Mouse (Mus musculus) monocyte, adult 5-6 weeks (primary cell): Measurements from ENCODE around the gene A630001G21Rik. TPM values are rescaled to one million over a fixed set of nuclear protein-coding genes. Genes with fewer than 3 reads are reported as not detected.
A peak's percentile ranks its signal among the peaks of the same experiment; 100 is the strongest.

ENCODE experiments used
- ATAC-seq: fragments of 153-309, 156-312 bp; replicated peaks from 2 replicates; pipeline ENCODE4 v1.8.0; 2017; ENCODE audit warnings: mild to moderate bottlenecking; ENCODE audit not compliant: low TSS enrichment, insufficient number of reproducible peaks, severe bottlenecking, poor library complexity, low FRiP score
- total RNA-seq: library from RNA; stranded (forward); fragments of 200-1000, 200-491, 200-594 nt; gene quantifications from 3 replicates; pipeline ENCODE4 v1.2.3, GENCODE M21; 2017

A630001G21Rik gene
- total RNA-seq, 1 experiment from 2014 or later: 106 TPM

- no peak for ATAC-seq
Observed at GRCm38 (mm10) chr1:85742333-85742732, 36.1 kb downstream of the A630001G21Rik start.

GRCm38 (mm10) chr1:85740923-85741322, 37.5 kb downstream of the A630001G21Rik start:
- ATAC-seq: no peak

- no peak for ATAC-seq
Observed at GRCm38 (mm10) chr1:85739819-85740218, 38.6 kb downstream of the A630001G21Rik start.

DNA sequence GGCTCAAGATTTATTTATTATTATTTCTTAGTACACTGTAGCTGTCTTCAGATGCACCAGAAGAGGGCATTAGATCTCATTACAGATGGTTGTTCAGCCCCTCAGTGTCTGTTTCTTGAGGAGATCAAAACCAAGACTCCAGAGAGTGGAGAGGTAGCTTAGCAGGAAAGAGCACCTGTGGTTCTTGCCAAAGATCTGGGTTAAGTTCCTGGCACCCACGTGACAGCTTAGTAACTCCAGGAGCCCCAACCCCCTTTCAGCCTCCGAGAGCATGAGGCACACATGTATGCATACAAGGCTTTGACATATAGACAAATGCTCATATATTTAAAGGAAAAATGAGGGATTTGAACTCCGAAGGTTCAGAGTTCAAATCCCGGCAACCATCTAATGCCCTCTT, 39.4 kb downstream of the A630001G21Rik start:
- no peak for ATAC-seq

DNA sequence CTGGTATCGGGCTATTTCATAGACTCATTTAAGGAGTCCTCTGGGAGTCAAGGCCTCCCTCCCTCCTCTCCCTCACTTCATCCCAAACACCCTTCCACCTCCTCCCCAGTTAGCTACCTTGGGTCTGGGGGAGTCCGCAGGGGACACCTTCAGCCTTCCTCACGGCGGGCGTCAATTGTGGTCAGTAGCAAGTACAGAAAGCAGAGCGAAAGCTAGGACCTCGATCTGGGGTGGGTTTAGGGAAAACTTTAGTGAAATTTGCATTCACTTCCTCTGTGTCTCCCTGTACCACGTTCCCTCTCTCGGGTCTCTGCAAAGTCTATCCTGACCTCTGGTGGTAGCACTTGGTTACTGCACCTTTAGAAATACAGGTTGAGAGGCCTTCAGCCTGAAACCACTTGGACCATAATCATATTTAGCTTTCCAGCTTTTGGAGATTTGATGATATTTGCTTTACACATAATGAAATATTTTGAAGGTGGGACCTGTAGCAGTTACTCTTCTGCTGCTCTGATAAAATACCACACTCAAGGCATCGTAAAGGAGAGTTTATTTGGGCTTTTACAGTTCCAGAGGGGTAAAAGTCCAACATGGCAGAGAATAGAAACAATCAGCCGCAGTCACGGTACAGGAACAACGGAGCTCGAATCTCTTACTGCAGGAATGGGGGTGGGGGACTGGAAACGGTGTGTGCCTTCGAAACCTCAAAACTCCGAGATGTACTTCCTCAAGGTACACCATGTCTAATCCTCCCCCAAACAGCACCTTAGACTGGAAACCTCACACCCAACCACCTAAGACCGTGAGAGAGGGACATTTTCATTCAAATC, 41.9 kb downstream of the A630001G21Rik start:
- ATAC-seq: peak; percentile 67

GRCm38 (mm10) chr1:85735463-85736123, 42.9 kb downstream of the A630001G21Rik start:
- ATAC-seq: peak; percentile 86

- no peak for ATAC-seq
Observed at GRCm38 (mm10) chr1:85734511-85734910, 43.9 kb downstream of the A630001G21Rik start.

DNA sequence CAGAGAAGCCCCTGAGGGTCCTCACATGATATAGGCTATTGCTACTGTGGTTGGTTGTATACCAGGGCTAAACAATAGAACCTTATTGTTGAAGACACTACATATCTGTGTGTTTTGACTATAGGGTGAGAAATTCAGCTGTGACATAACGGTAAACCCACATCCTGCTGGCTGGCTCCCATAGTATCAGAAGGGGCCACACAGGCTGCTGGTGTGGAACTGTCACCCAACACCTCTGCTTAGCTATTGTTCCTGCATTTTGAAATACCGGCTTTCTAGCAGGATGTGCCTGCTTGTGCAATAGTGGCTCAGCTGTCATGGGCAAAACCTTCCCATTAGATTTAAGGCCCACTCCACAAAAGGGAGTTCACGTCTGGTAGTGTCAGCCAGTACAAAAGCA, 45.9 kb downstream of the A630001G21Rik start:
- 0 out of 2 replicates have a peak, but pooled peaks have one; percentile 22 for ATAC-seq

- ATAC-seq: no peak
Observed at GRCm38 (mm10) chr1:85730471-85730870, 48.0 kb downstream of the A630001G21Rik start.

GRCm38 (mm10) chr1:85720220-85720893, 58.1 kb downstream of the A630001G21Rik start:
- peak; percentile 58; the same call in 1 of the 2 replicates for ATAC-seq

DNA sequence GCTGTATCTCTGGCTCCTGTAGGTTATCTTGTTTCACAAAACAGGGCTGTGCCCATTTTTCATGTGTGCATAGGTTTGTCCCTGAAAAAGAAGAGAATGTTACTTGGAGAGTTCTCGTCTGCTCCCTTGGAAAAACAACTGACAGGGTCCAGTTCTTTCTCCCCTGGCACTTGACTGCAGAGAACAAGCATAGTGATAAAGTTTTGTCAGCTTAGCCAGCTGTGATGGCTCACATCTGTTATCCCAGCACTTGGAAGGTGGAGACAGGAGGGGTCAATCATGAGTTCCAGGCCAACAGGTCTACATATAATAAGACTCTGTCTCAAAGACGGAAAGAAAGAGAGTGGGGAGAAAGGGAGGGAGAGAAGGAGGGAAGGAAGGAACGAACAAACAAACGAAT, 59.4 kb downstream of the A630001G21Rik start:
- no peak for ATAC-seq

DNA sequence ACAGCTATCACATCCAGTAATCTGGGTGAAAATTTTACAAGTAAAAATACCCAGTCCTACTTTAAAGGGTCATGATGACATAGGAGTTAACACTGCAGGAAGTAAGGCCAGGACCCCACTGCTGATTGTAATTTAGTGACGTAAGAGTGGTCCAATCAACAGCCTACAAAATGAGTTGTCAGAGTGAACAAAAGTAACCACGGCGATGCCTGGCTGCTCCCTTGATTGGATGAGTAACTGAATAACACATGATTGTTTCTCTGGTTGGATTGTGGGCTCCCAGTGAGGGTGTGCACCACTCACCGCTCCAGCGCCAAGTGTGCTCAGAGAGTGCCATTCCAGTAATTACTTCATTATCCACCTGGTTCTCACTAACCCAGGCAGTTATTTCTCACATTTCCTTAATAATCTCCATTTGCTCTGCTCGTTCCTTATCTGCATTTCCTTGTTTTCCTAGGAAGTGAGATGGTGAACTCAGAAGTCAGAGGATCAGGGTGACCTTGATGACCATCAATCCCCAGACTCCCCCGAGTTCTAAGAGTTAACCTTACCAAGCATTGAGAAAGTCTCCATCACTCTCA, 61.9 kb downstream of the A630001G21Rik start:
- ATAC-seq: no peak

- no peak for ATAC-seq
Observed at GRCm38 (mm10) chr1:85714501-85714900, 63.9 kb downstream of the A630001G21Rik start.

DNA sequence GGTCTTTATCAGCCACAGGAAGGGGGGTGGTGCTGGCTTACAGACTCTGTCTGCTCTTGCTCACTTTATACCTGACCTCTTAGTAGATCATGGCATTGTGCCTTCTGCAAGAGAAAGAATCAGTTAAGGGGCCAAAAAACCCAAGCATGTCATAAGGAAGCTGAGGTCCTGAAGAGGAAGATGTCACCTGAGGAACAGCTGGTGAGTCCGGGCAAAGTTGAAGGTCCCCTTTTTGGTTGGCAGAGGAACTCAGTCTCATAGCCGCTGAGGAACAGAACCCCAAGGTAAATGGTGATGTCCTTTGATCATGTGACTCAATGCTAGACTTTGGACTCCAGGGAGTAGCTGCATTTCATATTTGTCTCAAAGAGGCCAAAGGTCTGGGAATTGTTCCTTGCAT, 71.7 kb downstream of the A630001G21Rik start:
- ATAC-seq: no peak

- no peak for ATAC-seq
Observed at GRCm38 (mm10) chr1:85705552-85705951, 72.9 kb downstream of the A630001G21Rik start.

DNA sequence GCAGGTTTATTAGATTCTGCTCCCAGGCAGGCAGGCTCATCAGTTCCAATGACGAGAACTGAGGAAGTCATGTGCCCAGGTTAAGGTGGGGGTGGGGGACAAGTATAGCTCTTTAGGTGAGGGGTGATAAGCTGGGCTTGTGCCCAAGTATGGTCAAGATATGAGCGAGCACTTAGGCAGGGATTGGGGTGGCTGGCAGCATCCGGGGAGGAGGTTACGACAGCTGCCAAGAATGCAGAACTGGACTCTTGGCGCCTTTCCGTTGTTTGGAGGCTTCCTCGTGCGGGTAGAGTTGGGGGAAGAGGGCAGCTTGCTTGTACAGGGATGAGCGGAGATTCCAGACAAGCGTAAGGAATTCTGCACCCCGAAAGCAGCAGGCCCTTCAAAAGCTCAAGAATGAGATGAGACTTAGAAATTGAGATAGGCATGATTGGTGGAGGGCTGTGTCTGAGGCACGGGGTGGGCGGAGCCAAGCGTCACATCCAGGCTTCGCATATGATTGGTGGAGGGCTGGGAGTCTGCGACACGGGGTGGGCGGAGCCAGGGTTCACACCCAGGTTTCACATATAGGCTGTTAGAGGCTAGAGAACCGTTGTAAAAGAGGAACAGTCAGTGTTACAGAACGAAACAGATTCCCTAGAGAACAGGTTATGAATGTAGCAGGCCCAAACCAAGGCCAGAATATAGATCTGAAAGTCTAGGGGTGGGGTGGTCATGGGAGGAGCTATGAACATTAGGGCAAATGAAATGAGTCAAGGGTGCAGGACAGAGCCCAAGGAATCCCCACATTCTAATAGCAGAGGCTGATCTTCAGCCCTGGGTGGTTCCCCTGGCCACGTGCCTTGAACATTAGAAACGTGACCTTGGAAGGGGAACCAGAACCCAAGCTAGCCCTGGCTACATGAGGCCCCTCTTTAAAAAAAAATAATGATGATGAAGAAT, 74.9 kb downstream of the A630001G21Rik start:
- ATAC-seq: peak; percentile 95

DNA sequence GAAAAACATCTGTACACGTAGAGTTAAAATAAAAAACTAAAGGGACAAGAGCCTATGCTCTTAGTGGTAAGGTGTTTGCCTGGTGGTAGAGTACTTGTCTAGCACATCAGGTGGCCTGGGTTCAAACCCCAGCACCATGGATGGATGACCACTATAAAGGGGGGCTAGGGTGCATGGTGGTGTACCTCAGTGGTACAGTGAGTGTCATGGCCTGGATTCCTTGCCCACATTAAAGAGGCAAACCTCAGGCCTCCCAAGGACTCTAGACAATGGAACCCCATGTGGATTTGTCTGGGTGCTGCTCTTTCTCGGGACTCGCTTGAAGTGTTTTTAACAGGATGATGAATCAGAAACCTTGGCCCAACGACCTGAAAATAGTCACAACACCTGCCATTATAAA, 75.9 kb downstream of the A630001G21Rik start:
- no peak for ATAC-seq
